Mouse (Mus musculus) heart, adult 2 months (tissue): ENCODE measurements around the gene Gsdme.

ENCODE experiments used
- CTCF ChIP-seq: fragments of 200-600 bp; IDR thresholded peaks from 2 replicates; pipeline ENCODE4 v1.8.1; 2022; ENCODE audit warnings: antibody characterized with exemption, mild to moderate bottlenecking, moderate library complexity
- EP300 ChIP-seq: fragments of 200-500 bp; IDR thresholded peaks from 2 replicates; pipeline ENCODE4 v1.6.1; 2011; ENCODE audit warnings: low read depth, low read length, control low read depth; ENCODE audit not compliant: insufficient read depth
- POLR2A ChIP-seq: fragments of 200-500 bp; IDR thresholded peaks from 2 replicates; pipeline ENCODE4 v1.6.1; 2011; ENCODE audit warnings: mild to moderate bottlenecking, low read depth, low read length, control low read depth; ENCODE audit not compliant: insufficient read depth

GRCm38 (mm10) chr6:50244967-50245366, 18.7 kb downstream of the Gsdme start:
- TF ChIP-seq EP300, result no peak
- no peak for TF ChIP-seq CTCF
- TF ChIP-seq POLR2A, result no peak
